Mouse (Mus musculus): ENCODE data around the gene Fam98c.
"Not testable (repeated sequence)": the region's sequence is repeated elsewhere in the genome, so short reads cannot be mapped to it uniquely, and the experiment has no call there.

DNA sequence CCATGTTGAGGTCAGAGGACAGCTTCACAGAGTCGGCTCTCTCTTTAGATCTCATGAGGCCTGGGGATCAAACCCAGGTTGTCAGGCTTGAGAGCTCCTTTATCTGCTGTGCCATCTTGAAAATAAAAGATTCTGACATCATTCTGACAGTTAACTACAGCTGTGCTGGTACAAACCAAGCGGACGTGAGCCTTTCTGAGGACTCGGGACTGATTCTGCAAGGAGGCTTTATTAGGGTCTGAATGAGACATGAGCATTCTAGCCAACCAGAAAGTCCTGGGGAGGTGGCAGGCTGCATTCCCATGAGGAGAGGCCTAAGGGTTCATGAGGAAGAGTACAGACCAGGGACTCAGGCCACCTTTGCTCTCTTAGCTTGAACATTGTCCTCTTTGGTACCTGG, 25.3 kb upstream of the Fam98c start:
- not testable (repeated sequence) for TF ChIP-seq CTCF (conservative IDR thresholded peaks at IDR 0.05; ENCODE audit: low read length); POU5F1 (IDR thresholded peaks at IDR 0.05; ENCODE audit: borderline replicate concordance, low read length); NANOG (IDR thresholded peaks at IDR 0.05; ENCODE audit: borderline replicate concordance, low read length)
